Mouse (Mus musculus) urinary bladder, postnatal 14 days (tissue): ENCODE measurements around the gene Mrfap1.

Experiments
- DNase-seq: peaks from one replicate; pipeline ENCODE4 v3.0.0; 2021; ENCODE audit warnings: low spot score

Mrfap1 gene

GRCm38 (mm10) chr5:36786052-36786451 lies 10.5 kb downstream of the Mrfap1 start:
- DNase-seq, result no peak

GRCm38 (mm10) chr5:36779512-36779911 lies 17.1 kb downstream of the Mrfap1 start:
- DNase-seq, result no peak

DNA sequence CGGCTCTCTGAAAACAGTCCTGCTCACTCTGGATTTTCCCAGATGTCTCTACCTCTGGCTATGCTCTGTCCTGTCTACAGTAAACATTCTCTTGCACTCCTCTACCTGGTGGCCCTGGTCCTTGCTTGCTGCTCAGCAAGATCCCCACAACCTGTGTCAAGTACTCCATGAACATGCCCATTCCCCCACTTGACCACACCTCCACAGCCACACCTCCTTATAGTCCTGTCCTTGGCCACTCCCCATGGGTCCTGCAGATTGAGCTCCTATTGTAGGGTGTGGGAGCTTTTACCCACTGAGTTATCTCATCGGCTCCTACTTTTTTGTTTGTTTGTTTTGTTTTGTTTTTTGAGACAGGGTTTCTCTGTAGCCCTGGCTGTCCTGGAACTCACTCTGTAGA lies 17.7 kb downstream of the Mrfap1 start:
- no peak for DNase-seq

GRCm38 (mm10) chr5:36777186-36777585 lies 19.4 kb downstream of the Mrfap1 start:
- no peak for DNase-seq

- DNase-seq, result no peak
These were observed 20.5 kb downstream of the Mrfap1 start for GRCm38 (mm10) chr5:36776021-36776575.

GRCm38 (mm10) chr5:36775317-36775716 lies 21.3 kb downstream of the Mrfap1 start:
- no peak for DNase-seq

- DNase-seq, result no peak
These were observed 24.0 kb downstream of the Mrfap1 start for GRCm38 (mm10) chr5:36772586-36772985.

GRCm38 (mm10) chr5:36769603-36770002 lies 27.0 kb downstream of the Mrfap1 start:
- DNase-seq, result no peak

DNA sequence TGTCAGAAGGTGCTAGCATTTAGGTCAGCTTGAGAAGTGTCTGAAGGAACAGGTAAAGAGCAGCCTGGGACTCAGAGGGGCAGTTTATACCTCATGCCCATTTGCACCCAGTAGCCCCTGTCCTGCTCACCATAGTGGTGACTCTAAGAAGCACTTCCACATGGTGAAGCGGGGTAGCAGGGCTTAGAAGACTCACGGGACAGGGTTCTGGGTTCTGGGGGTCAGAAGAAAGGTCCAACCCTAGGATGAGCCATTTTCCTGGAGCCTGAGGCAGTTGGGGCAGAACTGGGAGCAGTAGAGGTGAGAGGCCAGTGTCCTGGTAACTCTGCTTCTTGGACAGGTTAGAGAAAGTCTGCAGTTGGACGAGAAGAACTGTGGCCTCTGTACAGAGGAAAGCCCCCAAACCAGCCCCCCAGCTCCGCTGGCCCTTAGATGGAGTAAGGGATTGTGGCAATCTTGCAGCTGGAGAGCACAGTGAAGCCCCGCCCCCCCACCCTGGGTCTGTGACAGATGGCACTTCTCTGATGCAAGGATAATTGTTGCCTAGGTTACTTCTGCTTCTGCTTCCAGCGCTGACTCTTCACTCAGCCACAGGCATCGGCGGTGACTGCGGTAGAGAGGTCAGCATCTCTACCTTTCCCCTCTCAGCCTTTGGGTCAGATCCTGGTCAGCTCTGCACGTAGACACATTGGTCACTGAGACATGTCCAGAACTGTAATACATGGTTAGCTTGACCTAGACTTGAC lies 29.4 kb downstream of the Mrfap1 start:
- DNase-seq, result no peak

- no peak for DNase-seq
These were observed 36.7 kb downstream of the Mrfap1 start for GRCm38 (mm10) chr5:36759848-36760247.

DNA sequence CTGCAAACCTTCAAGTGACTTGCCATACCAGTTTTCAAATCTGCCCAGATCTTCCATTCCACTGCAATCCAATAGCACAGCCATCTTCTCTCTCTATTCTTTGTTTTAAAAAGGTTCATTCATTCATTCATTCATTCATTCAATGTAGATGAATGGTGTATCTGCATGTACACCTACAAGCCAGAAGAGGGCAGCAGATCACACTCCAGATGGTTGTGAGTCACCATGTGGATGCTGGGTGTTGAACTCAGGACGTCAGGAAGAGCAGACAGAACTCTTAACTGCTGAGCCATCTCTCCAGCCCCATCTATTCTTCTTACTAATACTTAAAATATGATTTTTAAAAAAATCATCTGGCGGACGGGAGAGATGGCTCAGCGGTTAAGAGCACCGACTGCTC lies 39.5 kb downstream of the Mrfap1 start:
- DNase-seq, result no peak

DNA sequence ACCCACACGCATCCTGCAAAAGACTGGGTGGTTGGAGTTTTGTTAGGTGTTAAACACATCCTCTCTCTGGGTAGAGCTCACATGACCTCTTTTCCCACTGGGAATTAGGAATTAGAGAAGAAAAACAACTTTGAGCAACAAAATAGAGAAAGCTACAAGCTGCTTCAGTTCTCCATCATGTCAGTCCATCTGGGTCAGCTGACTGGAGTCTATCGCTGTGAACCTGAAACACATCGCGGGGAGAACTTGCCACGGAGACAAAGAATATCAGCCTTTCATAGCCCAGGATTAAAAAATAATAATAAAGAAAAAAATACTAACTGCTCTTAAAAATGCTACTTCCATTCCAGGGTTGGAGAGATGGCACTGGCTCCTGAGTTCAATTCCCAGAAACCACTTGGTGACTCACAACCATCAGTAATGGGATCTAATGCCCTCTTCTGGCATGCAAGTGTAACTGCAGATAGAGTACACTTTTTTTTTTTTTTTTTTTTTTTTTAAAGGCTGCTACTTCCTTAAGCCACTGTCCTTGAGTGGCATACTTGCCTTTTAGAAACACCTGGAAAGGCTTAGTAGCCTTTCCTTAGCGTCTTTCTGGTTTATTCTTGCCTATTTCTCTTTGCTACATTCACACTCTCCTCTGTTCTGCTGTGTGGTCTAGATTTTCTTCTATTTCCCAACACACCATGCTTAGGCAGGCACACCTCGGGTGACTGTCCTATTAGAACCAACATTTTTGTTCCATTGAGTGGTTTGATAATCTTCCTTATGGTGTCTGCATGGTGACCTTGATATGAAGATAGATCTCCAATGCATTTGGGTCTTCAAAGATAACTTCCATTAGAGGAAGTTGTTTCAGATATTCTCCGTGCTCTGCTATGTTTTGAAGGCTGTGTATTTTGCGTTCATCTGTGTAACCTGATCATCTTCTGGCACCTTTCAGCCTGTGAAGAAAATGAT lies 46.2 kb downstream of the Mrfap1 start:
- DNase-seq, result no peak

DNA sequence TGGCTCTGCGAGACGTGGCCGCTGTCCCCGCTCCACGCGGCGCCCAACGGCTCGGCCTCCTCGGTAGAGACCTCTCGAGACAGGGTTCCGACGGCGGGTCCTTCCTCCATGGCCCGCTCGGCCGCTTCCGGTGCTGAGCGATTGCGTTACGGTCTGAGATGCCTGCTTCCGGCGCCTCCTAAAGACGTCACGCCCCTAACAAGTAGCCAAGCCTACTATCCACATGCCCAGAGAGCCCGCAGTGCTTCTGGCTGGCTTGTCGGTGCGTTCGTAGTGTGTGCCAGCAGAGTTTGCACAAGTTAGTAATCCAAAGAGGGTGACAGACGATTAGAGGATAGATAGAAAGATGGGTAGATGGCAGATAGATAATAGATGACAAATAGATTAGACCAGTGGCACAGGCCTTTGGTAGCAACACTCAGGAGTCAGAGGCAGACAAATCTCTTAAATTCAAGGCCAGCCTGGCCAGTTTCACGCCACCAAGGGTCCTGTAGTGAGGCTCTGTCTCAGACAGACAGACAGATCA lies 48.0 kb downstream of the Mrfap1 start, which contains the start of gene Bloc1s4:
Gene Bloc1s4, minus strand, starts transcription at position 115 of the 526 bp plus-strand sequence.
- DNase-seq, result peak; percentile 92

DNA sequence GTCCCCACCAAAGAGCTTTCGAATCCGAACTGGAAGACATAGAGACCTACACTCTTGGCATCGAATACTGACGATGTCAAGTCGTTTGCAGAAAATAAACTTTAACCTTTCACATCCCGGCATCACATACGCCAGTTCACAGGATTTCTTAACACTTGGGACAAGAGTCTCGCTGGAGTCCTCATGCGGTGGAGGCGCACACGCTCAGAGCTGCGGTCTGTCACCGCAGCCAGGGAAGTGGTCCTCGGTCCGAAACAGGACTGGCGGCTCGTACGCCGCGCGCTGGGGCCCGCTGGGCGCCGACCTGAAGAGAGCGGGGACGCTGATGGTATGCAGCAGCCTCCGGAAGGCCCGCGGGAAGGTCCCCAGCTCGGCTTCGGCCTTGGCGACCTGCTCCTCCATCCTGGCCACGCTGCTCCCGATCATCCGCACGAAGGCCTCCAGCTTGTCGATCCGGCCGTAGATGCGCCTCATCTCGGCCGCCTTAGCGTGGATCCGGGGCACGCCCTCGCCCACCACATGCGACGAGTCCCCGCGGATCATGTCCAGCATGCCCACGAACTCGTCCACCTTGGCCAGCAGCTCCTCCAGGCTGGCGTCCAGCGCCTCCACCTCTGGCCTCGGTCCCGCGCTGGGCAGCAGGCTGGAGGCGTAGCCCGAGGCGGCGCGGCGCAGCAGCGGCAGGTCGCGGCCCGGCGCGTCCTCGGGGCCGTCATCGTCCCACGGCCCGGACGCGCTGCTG lies 48.6 kb downstream of the Mrfap1 start:
- DNase-seq, result no peak

- DNase-seq, result no peak
These were observed 49.5 kb downstream of the Mrfap1 start for GRCm38 (mm10) chr5:36747071-36747470.
